Mouse (Mus musculus): Measurements from ENCODE around the gene Tcf7l1. TPM values are rescaled to one million over a fixed set of nuclear protein-coding genes. Genes with fewer than 3 reads are reported as not detected.

Tcf7l1 gene
- total RNA-seq, 1 experiment: 14.5 TPM

- TF ChIP-seq MAFK (IDR thresholded peaks at IDR 0.05; ENCODE audit: insufficient read depth, low read depth, low read length): no peak
- no peak for TF ChIP-seq ZNF384 (IDR thresholded peaks at IDR 0.05; ENCODE audit: low read depth, low read length)
- no peak for TF ChIP-seq CHD2 (IDR thresholded peaks at IDR 0.05; ENCODE audit: low read depth, low read length)
- no peak for TF ChIP-seq HCFC1 (IDR thresholded peaks at IDR 0.05; ENCODE audit: borderline replicate concordance, insufficient read depth, low read length)
- TF ChIP-seq ZC3H11A (IDR thresholded peaks at IDR 0.05; ENCODE audit: borderline replicate concordance, low read depth, low read length): no peak
- DNase-seq (ENCODE audit: low read depth, low spot score): no peak
- Histone ChIP-seq H3K36me3 (ENCODE audit: control insufficient read depth, insufficient read depth, low read length, poor library complexity, severe bottlenecking) (no peaks in the 10 kb centered on the region), H3K9me3 (ENCODE audit: control insufficient read depth, insufficient read depth, low read depth, low read length) (no peaks in the 10 kb centered on the region), H3K9ac (ENCODE audit: insufficient read depth, low read depth, low read length, poor library complexity, severe bottlenecking) (peak overlapping the region; percentile 57), H3K4me1 (ENCODE audit: control insufficient read depth in 2 of 2, insufficient read depth in 2 of 2, low read length in 2 of 2, poor library complexity in 1 of 2) (peaks cover 3 to 4% of the 10 kb centered on the region in 2 experiments; a peak in 1 of 4 replicates), H3K27ac (ENCODE audit: insufficient read depth, low read depth, low read length, poor library complexity, severe bottlenecking) (no peak overlapping the region; the same call in 1 of the 2 replicates), H3K4me3 (ENCODE audit: insufficient read depth in 1 of 2, low read depth in 1 of 2, low read length in 2 of 2, poor library complexity in 1 of 2, severe bottlenecking in 1 of 2) (peak overlapping the region; percentile 43 to 59)
- in situ Hi-C loops (cut with MboI; ENCODE audit: low sequenced_read_pairs in 2 of 2, unreplicated experiment in 2 of 2): loop anchor here (25.0 kb wide), 1 partner anchor 413 kb away; the partner anchor contains the start of gene Ggcx (in 2 of the 2)
These were observed 36.1 kb upstream of the Tcf7l1 start for GRCm38 (mm10) chr6:72824971-72825737.

GRCm38 (mm10) chr6:72813456-72813855, 24.4 kb upstream of the Tcf7l1 start:
- DNase-seq (ENCODE audit: low read depth, low spot score): no peak
- Histone ChIP-seq H3K9ac (ENCODE audit: insufficient read depth, low read depth, low read length, poor library complexity, severe bottlenecking) (no peak overlapping the region), H3K36me3 (ENCODE audit: control insufficient read depth, insufficient read depth, low read length, poor library complexity, severe bottlenecking) (no peaks in the 10 kb centered on the region), H3K4me3 (ENCODE audit: insufficient read depth in 1 of 2, low read depth in 1 of 2, low read length in 2 of 2, poor library complexity in 1 of 2, severe bottlenecking in 1 of 2) (no peak overlapping the region), H3K27ac (ENCODE audit: insufficient read depth, low read depth, low read length, poor library complexity, severe bottlenecking) (no peak overlapping the region; the same call in 1 of the 2 replicates), H3K9me3 (ENCODE audit: control insufficient read depth, insufficient read depth, low read depth, low read length) (no peaks in the 10 kb centered on the region), H3K4me1 (ENCODE audit: control insufficient read depth in 2 of 2, insufficient read depth in 2 of 2, low read length in 2 of 2, poor library complexity in 1 of 2) (peaks cover 6 to 9% of the 10 kb centered on the region in 2 experiments)
- in situ Hi-C loops (cut with MboI; ENCODE audit: low sequenced_read_pairs in 2 of 2, unreplicated experiment in 2 of 2): no loop called here
- TF ChIP-seq HCFC1 (IDR thresholded peaks at IDR 0.05; ENCODE audit: borderline replicate concordance, insufficient read depth, low read length) (no peak), ZC3H11A (IDR thresholded peaks at IDR 0.05; ENCODE audit: borderline replicate concordance, low read depth, low read length) (no peak), CHD2 (IDR thresholded peaks at IDR 0.05; ENCODE audit: low read depth, low read length) (no peak), ZNF384 (IDR thresholded peaks at IDR 0.05; ENCODE audit: low read depth, low read length) (no peak), MAFK (IDR thresholded peaks at IDR 0.05; ENCODE audit: insufficient read depth, low read depth, low read length) (no peak)

DNA sequence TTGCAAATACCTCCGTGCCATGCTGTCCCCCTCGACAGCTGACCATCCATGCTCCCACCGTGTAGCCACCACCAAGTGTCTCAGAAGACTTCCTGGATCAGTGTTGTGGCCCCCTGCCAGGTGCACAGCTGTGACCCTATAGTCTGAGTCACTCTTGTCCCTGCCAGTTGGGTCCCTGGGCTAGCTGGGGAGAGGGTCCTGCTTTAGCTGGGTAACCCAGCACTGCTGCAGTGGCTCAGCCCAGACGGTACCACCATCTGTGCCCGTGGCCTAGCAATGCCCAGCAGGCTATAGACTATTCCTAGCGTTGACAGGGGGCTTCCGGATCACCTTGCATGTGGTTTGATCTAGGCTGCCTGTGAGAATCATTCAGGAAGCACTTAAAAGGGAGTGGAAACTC, 21.2 kb upstream of the Tcf7l1 start:
- H3K4me3 ChIP-seq (ENCODE audit: insufficient read depth in 1 of 2, low read depth in 1 of 2, low read length in 2 of 2, poor library complexity in 1 of 2, severe bottlenecking in 1 of 2): no peak overlapping the region
- no peak for DNase-seq (ENCODE audit: low read depth, low spot score)
- no peaks in the 10 kb centered on the region for H3K36me3 ChIP-seq (ENCODE audit: control insufficient read depth, insufficient read depth, low read length, poor library complexity, severe bottlenecking)
- no peak for TF ChIP-seq MAFK (IDR thresholded peaks at IDR 0.05; ENCODE audit: insufficient read depth, low read depth, low read length)
- TF ChIP-seq ZC3H11A (IDR thresholded peaks at IDR 0.05; ENCODE audit: borderline replicate concordance, low read depth, low read length): no peak
- peaks cover 9% of the 10 kb centered on the region in 2 experiments for H3K4me1 ChIP-seq (ENCODE audit: control insufficient read depth in 2 of 2, insufficient read depth in 2 of 2, low read length in 2 of 2, poor library complexity in 1 of 2)
- H3K27ac ChIP-seq (ENCODE audit: insufficient read depth, low read depth, low read length, poor library complexity, severe bottlenecking): no peak overlapping the region
- H3K9me3 ChIP-seq (ENCODE audit: control insufficient read depth, insufficient read depth, low read depth, low read length): no peaks in the 10 kb centered on the region
- in situ Hi-C loops (cut with MboI; ENCODE audit: low sequenced_read_pairs in 2 of 2, unreplicated experiment in 2 of 2): no loop called here
- H3K9ac ChIP-seq (ENCODE audit: insufficient read depth, low read depth, low read length, poor library complexity, severe bottlenecking): no peak overlapping the region

GRCm38 (mm10) chr6:72809522-72810149, 20.6 kb upstream of the Tcf7l1 start:
- in situ Hi-C loops (cut with MboI; ENCODE audit: low sequenced_read_pairs in 2 of 2, unreplicated experiment in 2 of 2): no loop called here
- H3K9ac ChIP-seq (ENCODE audit: insufficient read depth, low read depth, low read length, poor library complexity, severe bottlenecking): no peak overlapping the region
- H3K4me3 ChIP-seq (ENCODE audit: insufficient read depth in 1 of 2, low read depth in 1 of 2, low read length in 2 of 2, poor library complexity in 1 of 2, severe bottlenecking in 1 of 2): no peak overlapping the region
- no peak for DNase-seq (ENCODE audit: low read depth, low spot score)
- peaks cover 9% of the 10 kb centered on the region in 2 experiments for H3K4me1 ChIP-seq (ENCODE audit: control insufficient read depth in 2 of 2, insufficient read depth in 2 of 2, low read length in 2 of 2, poor library complexity in 1 of 2)
- TF ChIP-seq ZC3H11A (IDR thresholded peaks at IDR 0.05; ENCODE audit: borderline replicate concordance, low read depth, low read length) (no peak), ZNF384 (IDR thresholded peaks at IDR 0.05; ENCODE audit: low read depth, low read length) (no peak), MAFK (IDR thresholded peaks at IDR 0.05; ENCODE audit: insufficient read depth, low read depth, low read length) (no peak), HCFC1 (IDR thresholded peaks at IDR 0.05; ENCODE audit: borderline replicate concordance, insufficient read depth, low read length) (no peak), CHD2 (IDR thresholded peaks at IDR 0.05; ENCODE audit: low read depth, low read length) (no peak)
- no peaks in the 10 kb centered on the region for H3K36me3 ChIP-seq (ENCODE audit: control insufficient read depth, insufficient read depth, low read length, poor library complexity, severe bottlenecking)
- no peak overlapping the region for H3K27ac ChIP-seq (ENCODE audit: insufficient read depth, low read depth, low read length, poor library complexity, severe bottlenecking)
- no peaks in the 10 kb centered on the region for H3K9me3 ChIP-seq (ENCODE audit: control insufficient read depth, insufficient read depth, low read depth, low read length)
